Comparison of ENCODE assay signal across 13 mouse cellular contexts in genomic region chr9:57959399-57959798, GRCm38 (mm10). TPM values are rescaled to one million over a fixed set of nuclear protein-coding genes. Genes with fewer than 3 reads are reported as not detected.
"Had no signal": no experiment of that assay in that cellular context is flagged by ENCODE, and none has a peak within 500 bp of the region (broad histone marks: within the 10 kb centered on the region; RNA-seq: fewer than 3 reads in every experiment).

No protein-coding gene starts in this region.

- H3K4me2 ChIP-seq: limb, embryonic 15.5 days; liver, embryonic 12.5 days; lung, embryonic 14.5 days; neural tube, embryonic 13.5 days had no signal

- H3K4me3 ChIP-seq: limb, embryonic 15.5 days; liver, embryonic 12.5 days; midbrain, embryonic 10.5 days; neural tube, embryonic 13.5 days had no signal

- H3K27me3 ChIP-seq: limb, embryonic 15.5 days; neural tube, embryonic 13.5 days had no signal

- H3K9me3 ChIP-seq: limb, embryonic 15.5 days; liver, embryonic 12.5 days; midbrain, embryonic 10.5 days; neural tube, embryonic 13.5 days had no signal

- H3K27ac ChIP-seq: kidney, postnatal 0 days; limb, embryonic 15.5 days; liver, embryonic 12.5 days; midbrain, embryonic 10.5 days; neural tube, embryonic 13.5 days had no signal

- H3K36me3 ChIP-seq: limb, embryonic 15.5 days; liver, embryonic 12.5 days had no signal

- H3K9ac ChIP-seq: limb, embryonic 15.5 days; liver, embryonic 12.5 days; lung, embryonic 14.5 days; neural tube, embryonic 13.5 days had no signal

- DNase-seq: kidney, adult 9 months; kidney, postnatal 36 days; lung, embryonic 14.5 days; lung, postnatal 10 days; lung, postnatal 4 days; midbrain, embryonic 14.5 days; spleen, adult 18-20 months; thymus, postnatal 36 days had no signal

- H3K4me1 ChIP-seq: limb, embryonic 15.5 days; neural tube, embryonic 13.5 days had no signal

RNA-seq across cellular contexts. Expression of gene Sema7a, which starts 19.5 kb away (rescaled TPM):
- polyA plus RNA-seq: liver, embryonic 12.5 days had no signal
